Mouse (Mus musculus) myocyte (in vitro differentiated cells): ENCODE data around the gene Gga3. TPM values are rescaled to one million over a fixed set of nuclear protein-coding genes. Genes with fewer than 3 reads are reported as not detected.

Source experiments
- H3K27me3 ChIP-seq: one replicate; pipeline ENCODE4 v1.6.1; 2011; ENCODE audit not compliant: control insufficient read depth, insufficient read depth, insufficient read length
- H3K36me3 ChIP-seq: one replicate; pipeline ENCODE4 v1.6.1; 2011; ENCODE audit not compliant: control insufficient read depth, insufficient read depth
- H3K4me2 ChIP-seq: one replicate; pipeline ENCODE4 v1.6.1; 2011; ENCODE audit warnings: low read depth, control low read depth
- H3K4me3 ChIP-seq: one replicate; pipeline ENCODE4 v1.5.1; 2011; ENCODE audit warnings: mild to moderate bottlenecking, control low read depth, moderate library complexity
- H3K79me2 ChIP-seq: one replicate; pipeline ENCODE4 v1.6.1; 2011; ENCODE audit not compliant: control insufficient read depth, insufficient read depth
- H3ac ChIP-seq: one replicate; pipeline ENCODE4 v1.6.1; 2011; ENCODE audit not compliant: control insufficient read depth, insufficient read length
- CEBPB ChIP-seq: IDR thresholded peaks from 2 replicates; pipeline ENCODE4 v1.6.1; 2011; ENCODE audit warnings: mild to moderate bottlenecking, moderate library complexity; ENCODE audit not compliant: poor library complexity, insufficient read depth, severe bottlenecking
- E2F4 ChIP-seq: IDR thresholded peaks from one replicate; pipeline ENCODE4 v1.6.1; 2011; ENCODE audit warnings: mild to moderate bottlenecking, control low read depth, moderate library complexity; ENCODE audit not compliant: insufficient read depth
- MAX ChIP-seq: IDR thresholded peaks from one replicate; pipeline ENCODE4 v1.6.1; 2011; ENCODE audit warnings: low read depth, mild to moderate bottlenecking, control low read depth
- MYOD1 ChIP-seq, 3 experiments: IDR thresholded peaks; one replicate each; pipeline ENCODE4 v1.6.1; 2011; ENCODE audit warnings: control low read depth in 2 of 3, low read depth in 2 of 3, mild to moderate bottlenecking in 2 of 3, moderate library complexity in 1 of 3; ENCODE audit not compliant: insufficient read length in 2 of 3, control insufficient read depth in 1 of 3
- MYOG ChIP-seq, 3 experiments: IDR thresholded peaks; one replicate each; pipeline ENCODE4 v1.6.1; 2011; ENCODE audit warnings: control low read depth in 2 of 3, low read depth in 2 of 3, mild to moderate bottlenecking in 2 of 3; ENCODE audit not compliant: insufficient read length in 2 of 3, control insufficient read depth in 1 of 3, insufficient read depth in 1 of 3
- POLR2A ChIP-seq: IDR thresholded peaks from one replicate; pipeline ENCODE4 v1.6.1; 2011; ENCODE audit warnings: low read depth, mild to moderate bottlenecking, control low read depth, moderate library complexity; ENCODE audit not compliant: insufficient read length
- POLR2AphosphoS2 ChIP-seq: IDR thresholded peaks from one replicate; pipeline ENCODE4 v1.6.1; 2011; ENCODE audit warnings: low read depth, control low read depth; ENCODE audit not compliant: insufficient read length
- REST ChIP-seq: IDR thresholded peaks from one replicate; pipeline ENCODE4 v1.6.1; 2011; ENCODE audit warnings: mild to moderate bottlenecking, control low read depth, moderate library complexity; ENCODE audit not compliant: insufficient read depth, insufficient read length
- SRF ChIP-seq: IDR thresholded peaks from one replicate; pipeline ENCODE4 v1.6.1; 2011; ENCODE audit warnings: low read depth; ENCODE audit not compliant: control insufficient read depth, insufficient read length
- TCF12 ChIP-seq: IDR thresholded peaks from one replicate; pipeline ENCODE4 v1.6.1; 2011; ENCODE audit warnings: mild to moderate bottlenecking, control low read depth; ENCODE audit not compliant: poor library complexity, insufficient read depth, severe bottlenecking
- TCF3 ChIP-seq: IDR thresholded peaks from one replicate; pipeline ENCODE4 v1.6.1; 2011; ENCODE audit warnings: low read depth, control low read depth; ENCODE audit not compliant: insufficient read length
- USF1 ChIP-seq: IDR thresholded peaks from one replicate; pipeline ENCODE4 v1.6.1; 2011; ENCODE audit warnings: low read depth, mild to moderate bottlenecking, control low read depth, moderate library complexity
- polyA plus RNA-seq: library from polyadenylated mRNA; unstranded; fragments of >200 nt; fragmentation: generic; extraction: Trizol; gene quantifications from one replicate; pipeline ENCODE4 v1.2.1, GENCODE M21; 2012; ENCODE audit warnings: missing spikeins

The Gga3 gene
- polyA plus RNA-seq, 1 experiment = 16.4 TPM

- no peak overlapping the region for H3K4me2 ChIP-seq
- no peak for TF ChIP-seq POLR2A
- no peak for TF ChIP-seq MAX
- TF ChIP-seq POLR2AphosphoS2 = no peak
- no peak for TF ChIP-seq TCF3
- TF ChIP-seq TCF12 = no peak
- TF ChIP-seq MYOD1 (IDR thresholded peaks at IDR 0.05; ENCODE audit: control insufficient read depth in 1 of 3, insufficient read length in 2 of 3, low read depth in 2 of 3) = no peak
- no peak for TF ChIP-seq REST
- no peak for TF ChIP-seq MYOG (IDR thresholded peaks at IDR 0.05; ENCODE audit: control insufficient read depth in 1 of 3, insufficient read depth in 1 of 3, insufficient read length in 2 of 3, low read depth in 2 of 3)
- TF ChIP-seq USF1 = no peak
- no peak for TF ChIP-seq E2F4
Observed at GRCm38 (mm10) chr11:115635041-115635440, 31.2 kb upstream of the Gga3 start.

GRCm38 (mm10) chr11:115634109-115634508, 30.3 kb upstream of the Gga3 start:
- TF ChIP-seq SRF = no peak
- no peak for TF ChIP-seq MYOG (IDR thresholded peaks at IDR 0.05; ENCODE audit: control insufficient read depth in 1 of 3, insufficient read depth in 1 of 3, insufficient read length in 2 of 3, low read depth in 2 of 3)
- no peak for TF ChIP-seq TCF3
- no peak for TF ChIP-seq MAX
- TF ChIP-seq TCF12 = no peak
- TF ChIP-seq MYOD1 (IDR thresholded peaks at IDR 0.05; ENCODE audit: control insufficient read depth in 1 of 3, insufficient read length in 2 of 3, low read depth in 2 of 3) = no peak
- TF ChIP-seq REST = no peak
- TF ChIP-seq USF1 = no peak
- TF ChIP-seq POLR2A = no peak
- no peak for TF ChIP-seq E2F4
- no peak for TF ChIP-seq POLR2AphosphoS2
- no peak for TF ChIP-seq CEBPB
- Histone ChIP-seq H3K79me2 (no peaks in the 10 kb centered on the region), H3K27me3 (no peaks in the 10 kb centered on the region), H3K4me2 (no peak overlapping the region), H3ac (no peak overlapping the region), H3K36me3 (no peaks in the 10 kb centered on the region), H3K4me3 (no peak overlapping the region)

More at GRCm38 (mm10) chr11:115635041-115635440, 31.2 kb upstream of the Gga3 start:
- no peak overlapping the region for H3ac ChIP-seq
- no peak overlapping the region for H3K4me3 ChIP-seq
- H3K27me3 ChIP-seq = no peaks in the 10 kb centered on the region
- no peaks in the 10 kb centered on the region for H3K36me3 ChIP-seq
- no peaks in the 10 kb centered on the region for H3K79me2 ChIP-seq

- no peak overlapping the region for H3K4me3 ChIP-seq
- no peak overlapping the region for H3ac ChIP-seq
- H3K4me2 ChIP-seq = no peak overlapping the region
- no peaks in the 10 kb centered on the region for H3K79me2 ChIP-seq
- no peaks in the 10 kb centered on the region for H3K36me3 ChIP-seq
- H3K27me3 ChIP-seq = no peaks in the 10 kb centered on the region
- TF ChIP-seq MYOD1 (IDR thresholded peaks at IDR 0.05; ENCODE audit: control insufficient read depth in 1 of 3, insufficient read length in 2 of 3, low read depth in 2 of 3) (no peak), TCF3 (no peak), CEBPB (no peak), USF1 (no peak), MAX (no peak), MYOG (IDR thresholded peaks at IDR 0.05; ENCODE audit: control insufficient read depth in 1 of 3, insufficient read depth in 1 of 3, insufficient read length in 2 of 3, low read depth in 2 of 3) (no peak), POLR2A (no peak), E2F4 (no peak), REST (no peak), SRF (no peak), TCF12 (no peak), POLR2AphosphoS2 (no peak)
Observed at GRCm38 (mm10) chr11:115632862-115633261, 29.0 kb upstream of the Gga3 start.

- Histone ChIP-seq H3K4me3 (no peak overlapping the region), H3K4me2 (no peak overlapping the region), H3ac (no peak overlapping the region), H3K79me2 (no peaks in the 10 kb centered on the region), H3K27me3 (no peaks in the 10 kb centered on the region), H3K36me3 (no peaks in the 10 kb centered on the region)
- no peak for TF ChIP-seq TCF12
- no peak for TF ChIP-seq REST
- no peak for TF ChIP-seq CEBPB
- TF ChIP-seq MYOD1 (IDR thresholded peaks at IDR 0.05; ENCODE audit: control insufficient read depth in 1 of 3, insufficient read length in 2 of 3, low read depth in 2 of 3) = no peak
- no peak for TF ChIP-seq POLR2AphosphoS2
- TF ChIP-seq POLR2A = no peak
- no peak for TF ChIP-seq SRF
- TF ChIP-seq TCF3 = no peak
- no peak for TF ChIP-seq MAX
- no peak for TF ChIP-seq USF1
- no peak for TF ChIP-seq E2F4
Observed at GRCm38 (mm10) chr11:115632247-115632646, 28.4 kb upstream of the Gga3 start.

- TF ChIP-seq E2F4 (no peak), MYOD1 (IDR thresholded peaks at IDR 0.05; ENCODE audit: control insufficient read depth in 1 of 3, insufficient read length in 2 of 3, low read depth in 2 of 3) (no peak), POLR2AphosphoS2 (no peak), MAX (no peak), USF1 (no peak), MYOG (IDR thresholded peaks at IDR 0.05; ENCODE audit: control insufficient read depth in 1 of 3, insufficient read depth in 1 of 3, insufficient read length in 2 of 3, low read depth in 2 of 3) (no peak), POLR2A (no peak)
- H3K27me3 ChIP-seq = no peaks in the 10 kb centered on the region
- H3K4me2 ChIP-seq = no peak overlapping the region
- no peaks in the 10 kb centered on the region for H3K79me2 ChIP-seq
- no peak overlapping the region for H3ac ChIP-seq
- no peak overlapping the region for H3K4me3 ChIP-seq
- H3K36me3 ChIP-seq = no peaks in the 10 kb centered on the region
Observed at GRCm38 (mm10) chr11:115631505-115631890, 27.6 kb upstream of the Gga3 start.
